Mouse (Mus musculus) layer of hippocampus, adult 8-10 months (tissue): ENCODE data around the gene Gatc. TPM values are rescaled to one million over a fixed set of nuclear protein-coding genes. Genes with fewer than 3 reads are reported as not detected.

Experiments used
- total RNA-seq, 4 experiments: library from RNA; stranded (reverse); gene quantifications; 2 replicates each; pipeline ENCODE4 v1.2.4; 2022

The Gatc gene
- total RNA-seq, 4 experiments from 2014 or later = 19.1 to 22.9 (median 20.9) TPM

Other genes starting within 250 kb of the Gatc start
- not detected for gene Gm10401, start 242.9 kb downstream of the Gatc start, total RNA-seq
- gene Acads, start 221.8 kb downstream of the Gatc start, total RNA-seq = 10 to 100 TPM in 1 of 4 experiments, 1 to 10 TPM in 3; 8.1 to 11.7 (median 9.2) TPM
- 10 to 100 TPM; 26.9 to 29.3 (median 27.6) TPM for gene Unc119b, start 206.2 kb downstream of the Gatc start, total RNA-seq
- gene Mlec, start 183.0 kb downstream of the Gatc start, total RNA-seq = 100 to 1,000 TPM in 1 of 4 experiments, 10 to 100 TPM in 3; 80.4 to 100 (median 89.0) TPM
- gene Cabp1, start 146.8 kb downstream of the Gatc start, total RNA-seq = 100 to 1,000 TPM; 109 to 118 (median 114) TPM
- gene Pop5, start 105.3 kb downstream of the Gatc start, total RNA-seq = 100 to 1,000 TPM in 2 of 4 experiments, 10 to 100 TPM in 2; 89.0 to 104 (median 99.1) TPM
- gene Rnf10, start 68.3 kb downstream of the Gatc start, total RNA-seq = 100 to 1,000 TPM; 226 to 251 (median 245) TPM
- gene Coq5, start 61.5 kb downstream of the Gatc start, total RNA-seq = 10 to 100 TPM; 38.7 to 45.6 (median 41.5) TPM
- 100 to 1,000 TPM; 630 to 827 (median 734) TPM for gene Dynll1, start 40.2 kb downstream of the Gatc start, total RNA-seq
- 10 to 100 TPM; 83.6 to 93.5 (median 86.2) TPM for gene Srsf9, start 14.0 kb downstream of the Gatc start, total RNA-seq
- 10 to 100 TPM; 21.1 to 24.6 (median 22.9) TPM for gene Triap1, start within 50 bp of the Gatc start, total RNA-seq
- gene Cox6a1, start 7.8 kb upstream of the Gatc start, total RNA-seq = 100 to 1,000 TPM; 621 to 774 (median 709) TPM
- 10 to 100 TPM; 57.2 to 62.6 (median 60.8) TPM for gene Msi1, start 88.4 kb upstream of the Gatc start, total RNA-seq
- gene Pla2g1b, start 125.1 kb upstream of the Gatc start, total RNA-seq = not detected
- 10 to 100 TPM; 34.0 to 58.6 (median 41.9) TPM for gene Sirt4, start 143.5 kb upstream of the Gatc start, total RNA-seq
- gene Pxn, start 165.5 kb upstream of the Gatc start, total RNA-seq = 10 to 100 TPM; 38.1 to 45.8 (median 40.2) TPM
- 100 to 1,000 TPM; 188 to 289 (median 230) TPM for gene Rplp0, start 218.3 kb upstream of the Gatc start, total RNA-seq
- gene Gcn1l1, start 224.1 kb upstream of the Gatc start, total RNA-seq = 10 to 100 TPM; 72.7 to 85.7 (median 77.4) TPM